Mouse (Mus musculus) lung, postnatal 25 days (tissue): ENCODE data around the gene Scyl3.

ENCODE experiments used
- DNase-seq: peaks from one replicate; pipeline ENCODE4 v3.0.0; 2022; ENCODE audit warnings: low spot score

The Scyl3 gene

GRCm38 (mm10) chr1:163928846-163929245, at the start of gene Scyl3:
Gene Scyl3, plus strand, starts transcription at chr1:163929100.
- no peak for DNase-seq

- no peak for DNase-seq
Measured at GRCm38 (mm10) chr1:163889629-163890028, 39.3 kb upstream of the Scyl3 start.

GRCm38 (mm10) chr1:163893294-163893693, 35.6 kb upstream of the Scyl3 start:
- no peak for DNase-seq

GRCm38 (mm10) chr1:163893774-163894527, 34.9 kb upstream of the Scyl3 start:
- DNase-seq = no peak

GRCm38 (mm10) chr1:163898291-163898764, 30.6 kb upstream of the Scyl3 start:
- no peak for DNase-seq

GRCm38 (mm10) chr1:163899575-163899974, 29.3 kb upstream of the Scyl3 start:
- DNase-seq = no peak

DNA sequence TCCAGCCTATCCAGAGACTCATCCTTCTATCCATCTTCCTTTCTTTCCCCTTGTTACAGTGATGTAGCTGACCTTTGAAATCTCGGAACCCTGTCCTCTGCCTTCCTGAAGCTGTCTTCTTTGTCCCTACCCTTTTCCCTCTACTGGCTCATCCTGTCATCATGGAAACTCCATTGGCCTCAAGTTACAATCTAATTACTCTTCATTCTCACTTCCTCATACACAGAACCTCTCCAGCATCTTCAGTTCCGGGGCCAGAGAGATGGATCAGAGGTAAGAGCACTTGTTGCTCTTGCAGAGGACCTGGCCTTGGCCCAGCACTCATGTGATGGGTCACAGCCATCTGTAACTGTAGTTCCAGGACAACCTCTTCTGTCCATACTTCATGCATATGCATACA, 28.7 kb upstream of the Scyl3 start:
- no peak for DNase-seq

- DNase-seq = no peak
Measured at GRCm38 (mm10) chr1:163903411-163903810, 25.5 kb upstream of the Scyl3 start.

DNA sequence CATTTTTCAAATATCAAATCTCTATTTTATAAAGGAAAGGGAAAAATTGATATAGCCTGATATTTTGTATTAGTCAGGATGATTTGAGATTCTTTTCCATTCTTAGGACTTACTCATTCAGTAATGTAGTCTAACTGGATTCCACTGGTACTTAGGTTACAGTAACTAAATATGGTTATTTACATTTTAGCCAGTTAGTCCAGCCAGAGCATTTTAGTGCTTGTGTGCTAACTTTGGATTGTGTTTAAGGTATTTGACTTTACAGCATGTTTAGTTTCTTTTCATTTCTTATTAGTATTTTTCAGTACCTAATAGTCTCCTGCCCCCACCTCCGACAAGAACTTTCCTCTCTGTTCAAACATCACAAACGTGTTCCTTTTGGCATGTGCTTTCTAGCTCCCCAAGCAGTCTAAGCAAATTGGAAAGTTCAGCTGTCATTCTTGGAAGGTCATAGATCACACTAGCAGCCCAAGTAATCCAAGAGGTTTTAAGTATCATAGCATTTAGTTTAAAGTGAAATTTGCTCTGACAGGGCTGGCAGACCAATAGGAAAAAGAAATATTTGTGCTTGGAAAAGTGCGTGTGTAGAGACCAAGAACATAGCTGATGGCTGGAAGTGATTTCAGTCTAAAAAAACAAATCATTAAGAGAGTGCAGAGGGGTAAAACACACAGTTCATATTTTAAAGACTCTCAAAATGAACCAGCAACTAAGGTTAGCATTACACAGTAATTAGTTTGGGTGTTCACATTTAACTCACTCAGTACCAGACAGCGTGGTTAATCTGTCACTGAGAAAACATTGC, 21.7 kb upstream of the Scyl3 start:
- peak; percentile 9 for DNase-seq

DNA sequence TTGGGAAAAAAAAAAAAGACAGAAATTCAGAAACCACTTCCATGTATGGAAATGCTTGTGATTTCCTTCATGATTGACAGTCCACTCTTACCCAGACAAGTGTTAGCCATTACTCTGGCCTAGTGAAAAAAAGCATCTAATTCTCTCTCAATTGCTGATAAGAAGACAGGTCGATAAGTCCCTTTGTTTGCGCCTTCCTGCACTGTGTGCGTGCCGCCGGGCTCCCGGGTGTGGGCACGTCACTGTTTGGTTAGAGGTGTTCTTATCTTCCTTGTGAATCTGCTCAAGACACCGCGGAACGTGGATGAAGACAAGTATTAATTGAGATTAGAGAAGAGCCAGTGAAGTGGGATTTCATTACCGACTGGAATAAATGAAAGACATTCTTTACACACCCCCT, 20.5 kb upstream of the Scyl3 start:
- DNase-seq = no peak

DNA sequence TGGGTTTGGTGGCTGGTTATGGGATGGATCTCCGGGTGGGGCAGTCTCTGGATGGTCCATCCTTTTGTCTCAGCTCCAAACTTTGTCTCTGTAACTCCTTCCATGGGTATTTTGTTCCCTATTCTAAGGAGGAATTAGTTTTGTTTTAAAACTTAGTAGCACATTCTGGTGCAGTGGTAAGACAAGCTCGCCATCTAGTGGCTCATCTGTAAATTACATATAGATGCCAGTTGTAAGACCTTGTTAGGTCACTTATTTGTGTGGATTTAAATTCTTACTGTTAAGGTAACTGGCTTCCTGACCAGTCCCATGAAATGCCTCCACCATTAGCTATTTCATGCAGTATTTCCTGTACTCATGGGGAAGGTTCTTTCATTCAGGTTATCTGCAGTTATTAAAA, 18.6 kb upstream of the Scyl3 start:
- peak; percentile 52 for DNase-seq

- no peak for DNase-seq
Measured at GRCm38 (mm10) chr1:163910785-163911184, 18.1 kb upstream of the Scyl3 start.

GRCm38 (mm10) chr1:163911981-163912380, 16.9 kb upstream of the Scyl3 start:
- no peak for DNase-seq

GRCm38 (mm10) chr1:163917349-163918160, 11.3 kb upstream of the Scyl3 start:
- no peak for DNase-seq

DNA sequence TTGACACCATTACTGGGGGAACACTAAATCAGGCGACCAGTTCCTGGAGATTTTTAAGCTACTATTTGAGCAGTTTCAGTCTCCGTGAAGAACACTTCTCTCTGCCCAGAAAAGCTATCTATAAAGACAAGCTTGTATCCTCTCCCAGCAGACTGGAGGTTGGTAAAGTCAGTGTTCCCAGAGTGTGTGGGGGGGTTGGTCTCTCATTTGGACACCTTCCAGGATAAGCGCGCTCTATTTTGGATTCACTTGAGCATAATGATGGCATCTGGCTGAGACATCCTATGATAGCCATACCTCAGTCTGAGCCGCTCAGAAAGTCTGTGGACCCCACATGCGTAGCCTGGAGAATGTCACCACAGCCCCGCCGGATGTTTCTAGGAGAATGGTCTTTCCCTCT, 4.8 kb upstream of the Scyl3 start:
- DNase-seq = no peak

DNA sequence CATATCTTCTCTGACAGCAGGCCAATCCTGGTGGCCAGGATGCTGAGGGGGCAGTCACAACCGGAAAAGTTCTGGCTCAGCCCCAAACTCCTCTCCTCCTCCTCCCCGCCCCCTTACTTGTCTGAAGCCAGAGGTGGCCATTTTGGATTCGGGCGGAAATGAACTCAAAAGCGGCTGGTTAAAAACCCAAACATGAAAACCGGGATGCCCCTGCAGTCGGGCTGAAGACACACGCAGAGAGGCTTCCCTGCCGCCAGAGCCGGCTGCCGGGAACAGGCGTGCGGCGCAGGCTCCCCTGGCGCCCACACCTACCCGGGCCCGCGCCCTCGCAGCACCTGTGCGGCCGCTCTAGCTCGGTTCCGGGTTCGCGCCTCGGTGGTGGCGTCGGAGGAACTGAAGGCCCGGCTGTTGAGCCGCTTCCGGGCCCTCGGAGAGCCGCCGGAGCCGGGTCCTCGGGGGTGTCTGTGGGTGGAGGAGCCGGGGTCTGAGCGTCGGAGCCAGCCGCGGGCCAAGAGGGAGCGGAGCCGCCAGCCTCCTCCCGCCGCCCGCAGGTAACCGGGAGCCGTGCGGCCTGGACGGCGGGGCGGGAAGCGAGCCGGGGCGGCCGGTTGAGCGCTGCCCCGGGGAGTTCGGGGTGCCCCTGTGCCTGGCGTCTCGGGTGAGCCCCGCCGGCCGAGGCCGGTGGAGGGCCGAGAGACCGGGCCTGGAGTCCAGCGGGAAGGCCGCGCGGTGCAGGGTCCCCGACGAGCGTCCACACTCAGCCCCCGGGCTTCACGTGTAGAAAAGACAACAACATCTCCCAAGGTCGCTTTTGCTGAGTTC, 947 bp downstream of the Scyl3 start:
- DNase-seq = peak; percentile 87

DNA sequence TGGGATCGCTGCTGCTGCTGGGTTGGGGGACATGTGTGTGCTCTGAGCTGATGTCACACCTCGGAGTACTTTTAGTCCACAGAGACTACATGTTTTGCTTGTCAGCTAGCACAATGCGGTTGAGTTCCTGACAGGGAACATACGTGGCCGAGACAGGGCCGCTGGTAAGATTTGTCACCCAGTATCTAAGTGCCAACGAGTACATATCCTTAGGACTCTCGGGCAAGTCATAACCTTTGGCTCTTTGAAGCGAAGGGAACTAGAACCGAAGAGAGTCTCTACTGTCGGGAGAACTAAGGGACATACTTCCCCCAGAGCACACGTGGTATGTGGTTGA, 1.5 kb downstream of the Scyl3 start:
- DNase-seq = no peak

DNA sequence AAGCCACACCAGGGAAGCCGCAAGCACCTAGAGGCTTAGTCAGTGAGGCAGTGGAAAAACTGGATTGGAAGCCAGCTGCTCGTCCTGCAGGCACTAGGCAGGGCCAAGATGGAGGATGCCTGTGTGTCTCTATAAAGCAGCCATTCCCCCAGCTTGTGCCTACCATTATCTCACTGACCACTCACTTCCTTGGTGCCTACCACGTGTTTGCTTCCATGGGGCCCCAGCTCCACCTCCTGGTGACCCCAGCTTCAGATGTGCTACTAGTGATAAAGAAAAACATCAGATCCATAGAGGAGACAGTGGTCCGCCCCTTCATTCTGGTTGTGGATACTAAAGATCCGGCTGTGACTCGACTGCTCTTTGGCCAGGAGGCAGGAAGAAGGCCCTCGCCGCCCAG, 2.9 kb downstream of the Scyl3 start:
- DNase-seq = no peak

GRCm38 (mm10) chr1:163934591-163934990, 5.7 kb downstream of the Scyl3 start:
- no peak for DNase-seq

DNA sequence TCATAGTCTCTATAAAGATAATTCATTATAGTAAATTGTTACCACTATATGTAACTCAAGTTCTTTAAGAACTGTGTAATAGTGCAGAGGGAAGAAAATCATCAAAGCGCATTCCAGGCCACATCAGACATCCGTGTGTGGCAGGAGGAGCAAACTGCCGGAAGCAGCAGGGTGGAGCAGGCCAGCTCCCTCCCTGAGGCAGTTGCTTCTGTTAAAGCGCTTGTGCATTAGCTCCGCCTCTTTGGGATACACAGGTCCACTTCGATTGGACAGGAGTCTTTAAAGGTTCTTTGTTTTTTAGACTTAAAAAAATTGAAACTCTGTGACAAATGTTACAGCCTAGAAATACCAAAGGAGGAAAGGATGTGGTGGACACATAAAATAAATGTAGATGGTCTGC, 13.2 kb downstream of the Scyl3 start:
- DNase-seq = no peak

DNA sequence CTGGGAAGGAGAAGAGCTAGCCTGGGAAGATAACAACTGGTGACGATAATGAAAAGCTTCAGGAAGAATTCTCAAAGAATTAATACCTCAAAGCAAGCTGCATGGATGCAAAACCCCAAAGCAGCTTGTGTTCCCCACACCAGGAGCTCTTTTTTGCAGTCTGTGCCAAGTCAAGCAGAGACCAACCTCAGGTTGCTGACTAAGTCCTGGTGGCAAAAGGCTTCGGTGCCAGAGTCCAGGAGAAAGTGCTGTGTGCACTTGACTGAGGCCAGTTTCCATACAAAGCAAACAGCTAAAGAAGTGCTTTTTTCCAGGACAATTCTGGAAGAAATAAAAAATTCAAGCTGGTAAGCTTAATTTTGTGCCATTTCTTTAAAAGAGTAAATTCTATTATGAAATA, 24.5 kb downstream of the Scyl3 start:
- DNase-seq = no peak

- no peak for DNase-seq
Measured at GRCm38 (mm10) chr1:163958036-163958435, 29.1 kb downstream of the Scyl3 start.
